Mouse (Mus musculus): Measurements from ENCODE around the gene Ankub1.

Gene Ankub1

DNA sequence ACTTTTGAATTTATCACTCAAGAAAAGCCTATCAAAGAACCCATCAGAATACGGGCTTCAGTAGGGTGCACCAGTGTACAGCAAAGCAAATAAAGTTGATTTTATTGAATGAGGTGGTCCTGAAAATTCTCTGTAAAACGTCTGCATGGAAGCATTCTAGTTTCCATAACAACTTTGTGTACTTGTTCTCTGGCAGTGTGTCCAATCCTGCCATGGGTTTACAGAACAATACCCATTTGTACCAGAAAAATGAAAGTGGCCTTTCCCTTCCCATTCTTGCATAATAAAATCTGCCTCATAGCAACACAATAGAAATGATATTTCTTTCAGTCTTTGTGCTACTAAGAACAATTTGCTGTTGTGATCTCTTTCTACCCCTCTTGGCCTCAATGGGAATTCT is at the start of gene Ankub1:
Gene Ankub1 (minus strand): TSS at position 81 of the 400 bp plus-strand sequence.
- DNase-seq (ENCODE audit: low read depth, low spot score) = no peak

DNA sequence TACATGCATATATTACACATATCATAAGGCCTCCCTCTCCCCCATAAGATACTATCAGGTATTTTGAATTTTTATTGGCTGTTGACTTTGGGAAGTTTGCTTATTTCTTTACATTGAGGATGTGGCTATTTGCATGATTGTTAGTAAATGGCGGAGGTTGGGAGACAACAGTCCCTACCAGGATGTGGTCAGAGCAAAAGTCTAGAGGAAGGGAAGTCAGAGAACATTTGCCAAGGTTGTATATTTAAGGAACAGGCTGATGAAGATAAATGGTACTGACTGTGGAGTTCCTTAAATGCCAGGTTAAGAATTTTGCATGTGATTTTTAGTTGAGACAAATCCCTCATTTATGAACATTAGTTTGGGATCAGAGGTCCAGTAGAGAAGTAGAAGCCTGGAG is 47.2 kb upstream of the Ankub1 start:
- no peak for DNase-seq (ENCODE audit: low read depth, low spot score)

DNA sequence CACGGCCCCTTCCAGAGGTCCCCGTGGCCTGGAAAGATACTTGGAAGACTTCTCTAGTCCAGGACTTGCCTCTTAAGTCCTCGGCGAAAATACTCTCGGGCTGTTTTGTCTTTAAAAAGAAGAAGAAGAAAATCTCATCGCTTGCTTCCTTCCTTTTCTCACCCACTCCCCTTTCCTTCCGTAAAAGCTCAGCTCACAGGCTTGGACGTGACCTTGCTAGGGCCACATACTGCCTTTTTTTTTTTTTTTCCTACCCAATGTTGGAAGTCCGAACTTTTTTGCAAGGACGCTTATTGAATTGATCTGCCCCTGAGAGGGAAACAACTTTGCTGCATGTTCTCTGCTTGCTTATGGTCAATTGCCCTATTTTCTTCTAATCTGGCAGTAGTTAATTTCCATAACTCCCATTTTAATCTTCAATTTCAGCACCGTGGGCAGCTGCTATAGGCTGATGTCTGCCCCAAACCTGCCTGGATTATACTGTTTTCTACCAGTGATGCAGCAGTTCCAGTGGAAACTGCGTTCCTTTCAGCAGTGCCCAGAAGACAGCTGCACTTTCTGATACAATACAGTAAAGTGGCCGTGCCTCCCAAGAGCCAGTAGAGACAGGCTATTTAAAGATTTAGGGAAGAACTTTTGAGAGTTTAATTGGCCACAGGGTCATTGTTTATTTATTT is 44.0 kb upstream of the Ankub1 start:
- no peak for DNase-seq (ENCODE audit: low read depth, low spot score)

- peak; percentile 78 for DNase-seq (ENCODE audit: low read depth, low spot score)
Observed at GRCm38 (mm10) chr3:57735511-57736370, 43.1 kb upstream of the Ankub1 start, which contains the start of gene Rnf13. Gene Rnf13 (plus strand): TSS chr3:57736062.

DNA sequence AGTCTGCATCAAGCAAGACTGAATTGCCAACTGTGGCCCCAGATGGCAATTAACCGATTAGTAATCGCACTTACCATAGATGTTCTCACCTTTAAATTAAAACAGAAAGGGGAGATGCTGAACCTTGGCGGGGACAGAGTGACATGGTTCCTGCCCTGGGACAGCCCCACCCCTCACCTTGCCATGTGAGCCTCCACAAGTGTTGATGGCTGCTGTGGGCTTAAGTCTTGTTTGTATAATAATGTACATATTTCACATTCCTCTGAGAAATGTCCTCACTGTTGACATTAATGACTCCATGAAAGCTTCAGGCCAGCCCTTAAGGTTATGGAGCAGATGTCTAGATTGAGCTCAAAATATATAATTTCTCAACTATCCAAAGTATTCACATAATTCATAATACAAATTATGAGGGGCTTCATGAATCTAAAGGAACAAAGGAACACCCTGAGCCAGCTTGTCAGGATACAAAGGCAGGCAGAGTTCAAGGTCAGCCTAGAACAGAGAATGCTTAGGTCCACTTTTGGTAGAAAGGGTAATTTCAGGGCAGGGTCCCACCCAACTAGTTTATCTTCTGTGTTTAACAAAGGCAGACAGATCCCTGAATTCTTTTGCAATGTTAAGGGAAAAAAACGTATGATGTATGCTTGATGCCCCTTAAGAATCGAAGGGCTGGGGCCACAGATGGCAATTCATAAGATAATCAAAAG is 39.8 kb upstream of the Ankub1 start:
- DNase-seq (ENCODE audit: low read depth, low spot score) = no peak

GRCm38 (mm10) chr3:57714151-57714550 is 21.6 kb upstream of the Ankub1 start:
- DNase-seq (ENCODE audit: low read depth, low spot score) = no peak

DNA sequence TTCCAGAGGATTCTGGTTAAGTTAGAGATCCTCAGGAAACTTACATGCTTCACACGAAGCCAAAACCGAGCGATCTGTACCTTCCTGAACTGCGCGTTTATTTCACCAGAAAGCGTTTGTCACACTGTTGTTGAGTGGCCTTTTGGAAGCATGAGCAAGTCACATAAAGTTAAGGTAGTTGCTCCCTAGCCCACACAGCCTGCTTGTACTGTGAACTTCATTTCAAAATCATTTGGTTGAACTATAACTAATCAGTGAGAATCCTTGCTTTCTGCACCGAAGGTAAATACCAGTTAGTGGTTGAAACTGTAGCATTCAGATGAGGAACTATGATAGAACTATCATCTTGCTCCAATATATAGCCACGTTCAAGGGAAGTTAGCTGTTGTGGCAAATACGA is 4.2 kb upstream of the Ankub1 start:
- no peak for DNase-seq (ENCODE audit: low read depth, low spot score)

DNA sequence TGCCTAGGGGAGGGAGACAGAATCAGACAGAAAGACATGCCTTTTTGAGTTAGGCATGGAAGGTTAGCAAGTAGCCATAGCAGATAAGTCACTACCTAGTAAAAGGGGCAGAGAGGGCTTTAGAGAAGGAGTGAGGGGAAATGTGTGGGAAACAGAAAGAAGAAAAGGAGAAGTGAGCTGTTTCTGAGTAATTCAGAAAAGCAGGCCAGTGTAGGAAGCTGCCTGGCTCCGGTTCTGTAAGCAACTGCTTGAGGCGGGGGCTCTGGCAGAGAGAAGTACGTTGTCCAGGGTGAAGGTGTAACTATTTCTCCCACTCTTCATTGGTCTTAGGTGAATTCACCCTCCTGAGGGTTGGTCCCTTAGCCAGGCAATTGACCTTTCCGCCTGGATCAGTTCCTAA is 3.6 kb upstream of the Ankub1 start:
- DNase-seq (ENCODE audit: low read depth, low spot score) = no peak

DNA sequence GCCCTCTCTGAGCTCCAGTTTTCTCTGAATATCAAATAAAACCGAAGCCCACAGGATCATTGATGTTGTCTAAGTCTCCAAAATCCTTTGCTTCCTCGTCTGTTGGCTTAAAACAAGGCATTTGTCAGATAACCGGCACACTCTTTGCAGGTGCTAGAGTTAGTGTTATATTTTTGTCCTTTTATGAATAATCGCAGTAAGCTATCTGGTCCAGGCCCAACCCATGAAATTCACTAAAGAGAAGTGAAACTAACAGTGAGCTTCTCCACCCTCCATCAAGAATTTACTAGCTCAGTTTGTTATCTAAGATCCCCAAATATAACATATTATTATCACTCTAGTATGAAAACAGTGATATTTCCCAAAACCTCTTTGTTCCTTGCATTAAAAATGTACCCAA is 827 bp downstream of the Ankub1 start:
- DNase-seq (ENCODE audit: low read depth, low spot score) = no peak

- DNase-seq (ENCODE audit: low read depth, low spot score) = no peak
Observed at GRCm38 (mm10) chr3:57677786-57678185, 14.8 kb downstream of the Ankub1 start.

- no peak for DNase-seq (ENCODE audit: low read depth, low spot score)
Observed at GRCm38 (mm10) chr3:57674075-57674474, 18.5 kb downstream of the Ankub1 start.

DNA sequence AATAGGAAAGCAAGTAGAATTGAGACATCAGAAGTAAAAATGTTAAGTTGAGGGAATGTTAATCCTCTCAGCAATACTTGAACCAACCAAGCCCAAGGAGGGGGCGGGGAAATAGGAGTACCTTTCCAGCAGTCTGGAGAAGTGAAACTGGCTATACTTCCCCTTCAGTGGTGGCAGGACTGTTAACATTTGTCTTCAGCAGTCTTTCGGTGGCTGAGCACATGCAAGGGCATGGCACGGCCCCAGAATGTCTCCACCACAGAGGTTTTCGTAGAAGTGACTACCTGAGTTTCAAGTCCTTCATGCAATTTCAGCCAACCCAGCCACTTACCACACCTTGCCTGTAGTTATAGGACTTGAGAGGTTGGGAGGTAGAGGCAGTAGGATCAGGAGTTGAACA is 19.0 kb downstream of the Ankub1 start:
- no peak for DNase-seq (ENCODE audit: low read depth, low spot score)

- peak; percentile 70 for DNase-seq (ENCODE audit: low read depth, low spot score)
Observed at GRCm38 (mm10) chr3:57667054-57667723, 25.4 kb downstream of the Ankub1 start.

- no peak for DNase-seq (ENCODE audit: low read depth, low spot score)
Observed at GRCm38 (mm10) chr3:57665880-57666279, 26.7 kb downstream of the Ankub1 start.

DNA sequence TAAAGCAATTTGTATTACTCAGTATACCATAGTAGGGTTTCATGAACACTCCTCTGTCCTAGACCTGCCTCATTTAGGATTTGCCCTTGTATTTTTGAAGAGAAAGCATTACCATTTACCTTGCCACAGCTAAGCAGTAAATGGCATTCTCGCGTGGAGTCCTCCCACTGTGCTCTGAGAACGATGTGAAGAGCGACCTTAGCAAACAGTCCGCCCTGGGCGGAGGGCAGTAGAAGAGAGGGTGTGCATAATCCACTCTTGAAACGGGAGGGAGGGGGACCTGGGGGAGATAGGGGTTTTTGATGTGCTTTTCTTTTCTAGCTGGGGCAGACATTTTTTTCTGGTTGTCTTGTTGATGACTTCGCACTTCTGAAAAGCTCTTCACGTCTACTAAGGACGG is 27.9 kb downstream of the Ankub1 start:
- no peak for DNase-seq (ENCODE audit: low read depth, low spot score)

DNA sequence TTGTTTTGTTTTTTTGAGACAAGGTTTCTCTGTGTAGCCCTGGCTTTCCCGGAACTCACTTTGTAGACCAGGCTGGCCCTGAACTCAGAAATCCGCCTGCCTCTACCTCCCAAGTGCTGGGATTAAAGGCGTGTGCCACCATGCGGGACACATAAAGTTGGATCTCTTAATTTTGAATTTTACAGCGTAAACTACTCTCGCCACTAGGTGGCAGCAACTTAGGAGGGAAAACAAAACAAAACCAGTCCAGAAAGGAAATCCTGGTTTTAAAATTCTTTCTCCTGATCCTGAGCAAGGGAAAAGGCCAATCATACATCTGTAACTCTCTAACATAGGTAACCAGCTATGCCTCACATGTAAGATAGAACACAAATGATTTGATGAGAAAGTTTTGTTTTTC is 28.9 kb downstream of the Ankub1 start:
- DNase-seq (ENCODE audit: low read depth, low spot score) = peak; percentile 34

- no peak for DNase-seq (ENCODE audit: low read depth, low spot score)
Observed at GRCm38 (mm10) chr3:57658608-57659007, 34.0 kb downstream of the Ankub1 start.

DNA sequence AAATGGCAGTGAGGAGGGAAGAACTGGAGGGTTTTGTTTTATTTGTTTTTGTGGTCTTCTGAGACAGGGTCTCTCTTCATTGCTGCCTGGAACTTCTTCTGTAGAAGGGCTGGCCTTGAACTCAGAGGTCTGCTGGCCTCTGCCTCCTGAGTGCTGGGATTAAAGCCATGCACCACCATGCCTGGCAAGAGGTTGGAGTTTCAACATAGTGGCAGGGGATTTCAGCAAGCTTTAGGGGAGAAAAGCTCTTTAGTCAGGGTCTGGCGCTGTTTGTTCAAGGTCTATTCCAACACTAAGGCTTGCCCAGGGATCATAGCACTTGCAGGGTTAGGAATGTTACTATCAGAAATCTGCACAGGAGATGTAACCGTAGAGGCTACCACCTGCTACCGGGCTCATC is 39.0 kb downstream of the Ankub1 start:
- DNase-seq (ENCODE audit: low read depth, low spot score) = no peak

GRCm38 (mm10) chr3:57652485-57652884 is 40.1 kb downstream of the Ankub1 start:
- DNase-seq (ENCODE audit: low read depth, low spot score) = no peak

DNA sequence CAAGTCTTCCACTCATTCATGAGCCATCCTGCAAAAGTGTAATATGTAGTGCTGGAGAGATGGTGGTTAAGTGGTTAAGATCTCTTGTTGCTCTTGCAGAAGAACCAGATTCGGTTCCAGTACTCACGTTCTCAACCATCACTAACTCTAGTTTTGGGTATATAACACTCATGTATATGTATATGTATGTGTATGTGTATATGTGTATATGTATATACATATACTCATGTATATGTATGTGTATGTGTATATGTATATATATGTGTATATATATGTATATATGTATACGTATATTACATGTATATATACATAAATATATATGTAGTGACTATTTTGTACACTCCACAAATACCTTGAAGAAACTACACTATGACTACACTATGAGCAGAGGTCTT is 40.7 kb downstream of the Ankub1 start:
- no peak for DNase-seq (ENCODE audit: low read depth, low spot score)

- peak; percentile 84 for DNase-seq (ENCODE audit: low read depth, low spot score)
Observed at GRCm38 (mm10) chr3:57651231-57651864, 41.3 kb downstream of the Ankub1 start, which contains the start of gene Commd2. Gene Commd2 (minus strand): TSS chr3:57651715.

Data from retina, adult 2 months (tissue).